Mouse (Mus musculus) adipose tissue, adult 10 weeks (tissue): Measurements from ENCODE around the gene Cbfb. TPM values are rescaled to one million over a fixed set of nuclear protein-coding genes. Genes with fewer than 3 reads are reported as not detected.

Experiments used
- polyA plus RNA-seq: library from polyadenylated mRNA; stranded (reverse); fragments of 350-450 nt; fragmentation: Illumina TruSeq; extraction: RNeasy Lipid Tissue Mini Kit (QIAGEN cat#74804); gene quantifications from one replicate; pipeline ENCODE4 v1.2.3, GENCODE M21; 2014; ENCODE audit warnings: low read depth, low replicate concordance

The Cbfb gene
- 37.2 TPM for polyA plus RNA-seq

DNA sequence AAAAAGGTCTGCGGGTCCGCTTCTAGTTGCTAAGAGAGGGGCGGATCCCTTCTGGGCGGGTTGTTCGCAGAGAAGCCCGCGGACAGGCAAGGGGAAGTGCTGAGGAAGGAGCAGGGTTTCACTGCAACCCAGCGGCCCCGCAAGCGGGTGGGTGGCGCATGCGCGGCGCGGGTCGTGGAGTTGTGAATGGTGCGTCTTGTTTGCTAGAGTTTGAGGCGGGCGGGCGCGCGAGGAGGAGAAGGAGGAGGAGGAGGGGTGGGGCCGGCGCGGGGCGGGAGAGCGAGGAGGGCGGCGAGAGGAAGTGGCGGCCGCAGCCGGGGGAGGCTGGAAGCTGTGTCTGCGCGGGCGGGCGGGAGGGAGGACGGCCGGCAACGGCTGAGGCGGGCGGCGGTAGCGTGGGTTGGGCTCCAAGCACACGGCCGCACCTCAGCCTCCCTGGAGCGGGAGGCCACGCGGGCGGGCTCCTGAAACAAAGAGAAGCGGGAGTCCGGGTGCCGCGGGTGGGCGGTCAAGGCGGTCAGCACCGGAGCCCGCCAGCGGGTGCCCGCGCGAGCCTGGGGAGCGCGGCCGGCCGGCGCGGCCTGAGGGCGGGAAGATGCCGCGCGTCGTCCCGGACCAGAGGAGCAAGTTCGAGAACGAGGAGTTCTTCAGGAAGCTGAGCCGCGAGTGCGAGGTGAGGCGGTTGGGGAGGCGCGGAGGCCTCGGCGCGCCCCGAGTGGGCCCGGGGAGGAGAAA, at the start of gene Cbfb:
Cbfb (plus strand) TSS at position 294 of the 735 bp plus-strand sequence.

DNA sequence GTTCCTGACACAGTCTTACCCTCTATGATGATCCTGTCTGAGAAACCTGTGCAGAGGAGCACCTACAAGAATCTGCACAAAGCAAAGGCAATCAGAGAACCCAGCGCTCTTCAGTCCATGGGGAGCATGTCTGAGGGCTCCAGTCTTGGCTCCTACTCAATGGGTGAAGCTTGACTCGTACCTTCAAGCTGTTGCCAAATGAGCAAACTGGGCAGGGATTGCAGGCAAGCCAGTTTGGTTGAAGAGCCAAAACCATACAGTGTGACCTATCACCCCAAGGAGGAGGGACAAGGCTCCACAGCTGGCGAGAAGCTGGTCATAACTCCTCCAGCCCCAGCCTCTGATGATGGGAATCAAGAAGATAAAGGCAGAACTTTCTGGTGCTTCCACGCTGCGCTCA, 39.0 kb upstream of the Cbfb start, which contains the start of gene Ces4a:
Ces4a (plus strand) TSS at position 292 of the 400 bp plus-strand sequence.

DNA sequence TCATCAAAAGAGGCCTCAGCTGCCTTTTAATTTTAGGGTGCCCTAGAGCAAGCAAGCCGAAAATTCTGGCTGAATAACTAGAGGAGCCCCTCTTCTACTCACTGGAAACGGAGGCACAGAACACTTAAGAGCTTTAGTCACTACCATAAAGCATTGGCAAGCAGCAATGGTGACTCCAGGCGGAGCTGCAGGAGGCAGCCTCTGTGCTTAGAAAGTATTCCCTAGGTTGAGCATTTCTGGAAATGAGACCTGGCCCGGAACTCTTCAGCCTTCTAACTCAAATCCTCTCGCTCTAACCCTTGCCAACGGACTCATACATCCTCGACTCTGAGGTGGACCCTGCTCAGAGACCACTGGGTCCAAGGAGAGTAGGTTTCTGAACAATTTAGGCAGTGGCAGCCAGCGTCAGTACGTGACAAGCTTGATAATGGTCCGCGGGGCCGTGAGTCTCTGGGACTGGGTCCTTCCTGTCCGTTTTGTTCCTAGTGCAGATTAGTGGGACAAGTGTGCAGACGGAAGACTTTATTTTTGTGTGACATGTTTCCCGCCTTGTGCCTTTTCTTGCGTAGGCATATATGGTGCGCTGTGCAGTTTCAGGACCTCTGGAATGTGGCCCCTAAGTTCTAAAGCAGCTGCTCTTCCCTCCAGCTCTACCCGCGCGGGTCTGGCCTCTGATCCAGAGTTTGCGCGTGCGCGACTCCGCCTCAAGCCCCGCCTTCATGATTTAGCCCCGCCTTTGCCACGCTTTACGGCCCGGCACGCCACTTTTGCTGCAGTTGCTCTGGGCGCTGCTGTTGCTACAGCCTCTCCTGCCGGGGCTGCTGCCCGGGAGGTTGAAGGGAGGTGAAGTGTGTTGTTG, 54.2 kb downstream of the Cbfb start, which contains the start of gene D230025D16Rik:
D230025D16Rik (plus strand) TSS at position 733 of the 859 bp plus-strand sequence.

DNA sequence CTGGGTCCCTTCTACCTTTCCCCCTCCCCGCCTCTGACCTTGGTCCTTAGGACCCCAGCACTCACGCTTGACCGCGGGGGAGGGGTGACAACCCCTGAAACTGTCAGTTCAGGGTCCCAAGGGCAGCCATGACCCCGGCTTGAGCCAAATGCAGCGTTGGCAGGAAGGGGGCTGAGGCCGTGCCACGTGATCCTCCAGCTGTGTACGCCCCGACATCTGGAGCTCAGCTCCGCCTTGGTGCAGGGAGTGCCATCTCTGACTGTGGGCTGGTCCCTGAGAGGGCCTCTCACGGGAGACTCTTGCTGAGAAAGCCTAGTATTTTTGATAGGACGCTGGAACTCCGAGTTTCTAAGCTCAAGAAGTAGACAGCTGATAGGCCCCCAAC, 84.5 kb downstream of the Cbfb start, which contains the start of gene B3gnt9:
B3gnt9 (minus strand) TSS at position 188 of the 385 bp plus-strand sequence.

DNA sequence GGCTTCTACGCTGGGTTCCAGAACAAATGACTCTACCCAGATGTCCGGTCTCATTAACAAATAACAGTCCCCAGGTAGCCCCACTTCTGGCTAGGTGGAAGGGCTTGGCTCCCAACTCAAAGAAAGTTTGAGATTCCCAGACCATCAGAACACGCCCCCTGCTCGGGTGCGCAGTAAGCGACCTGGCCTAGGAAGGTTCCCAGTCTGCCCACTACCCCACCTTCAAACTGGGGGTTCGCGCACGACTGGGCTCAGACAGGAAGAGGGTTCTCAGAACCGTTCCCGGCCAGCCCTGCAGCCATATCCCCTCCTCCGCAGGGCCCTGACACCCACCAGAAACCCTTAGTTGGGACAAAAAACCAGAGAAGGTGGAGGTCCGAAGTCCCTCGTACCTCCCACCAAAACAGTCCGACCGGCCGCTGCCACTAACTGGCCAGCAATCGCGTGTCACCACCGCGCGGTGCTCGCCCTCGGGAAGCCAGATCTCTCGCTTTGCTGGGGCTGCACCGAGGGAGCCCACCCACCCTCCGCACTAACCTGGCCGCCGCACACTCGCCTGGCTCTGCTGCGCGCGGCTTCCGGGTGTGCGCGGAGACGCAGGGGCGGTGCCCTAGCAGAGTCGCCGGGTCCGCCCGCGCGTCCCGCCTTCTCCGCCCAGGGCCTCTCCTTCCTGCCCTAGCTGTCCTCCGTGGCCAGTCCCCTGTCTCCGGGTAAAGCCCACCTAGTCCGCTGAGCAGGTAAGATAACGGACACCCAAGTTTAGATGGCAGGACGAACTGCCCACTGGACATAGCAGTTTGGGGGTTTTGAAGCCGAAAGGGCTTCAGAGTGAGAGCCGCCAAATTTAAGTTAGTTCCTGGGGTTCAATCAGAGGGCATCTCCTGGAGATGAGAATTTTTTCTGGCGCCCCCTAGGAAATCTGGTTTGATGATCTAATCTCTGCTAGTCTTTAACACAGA, 93.8 kb downstream of the Cbfb start, which contains the start of the genes Tradd and Fbxl8:
Tradd (minus strand) TSS at position 586 of the 959 bp plus-strand sequence.
Fbxl8 (plus strand) TSS at position 625 of the 959 bp plus-strand sequence.

Other genes with a start within 250 kb of the Cbfb start
- 2.7 TPM for gene Ces2e, start 244.4 kb upstream of the Cbfb start, polyA plus RNA-seq
- 0.53 TPM for gene Ces2f, start 223.3 kb upstream of the Cbfb start, polyA plus RNA-seq
- gene Ces2g, start 209.0 kb upstream of the Cbfb start, polyA plus RNA-seq, result 6.7 TPM
- gene Ces2h, start 169.8 kb upstream of the Cbfb start, polyA plus RNA-seq, result not detected
- not detected for gene Ces3a, start 122.1 kb upstream of the Cbfb start, polyA plus RNA-seq
- gene Ces3b, start 86.9 kb upstream of the Cbfb start, polyA plus RNA-seq, result not detected
- not detected for gene Ces4a, start 38.9 kb upstream of the Cbfb start, polyA plus RNA-seq
- 21.0 TPM for gene D230025D16Rik, start 54.5 kb downstream of the Cbfb start, polyA plus RNA-seq
- 7.4 TPM for gene B3gnt9, start 84.5 kb downstream of the Cbfb start, polyA plus RNA-seq
- gene Tradd, start 93.9 kb downstream of the Cbfb start, polyA plus RNA-seq, result 11.6 TPM
- 2.6 TPM for gene Fbxl8, start 94.0 kb downstream of the Cbfb start, polyA plus RNA-seq
- gene Hsf4, start 99.1 kb downstream of the Cbfb start, polyA plus RNA-seq, result 0.88 TPM
- gene Nol3, start 105.5 kb downstream of the Cbfb start, polyA plus RNA-seq, result 6.8 TPM
- gene 4931428F04Rik, start 119.2 kb downstream of the Cbfb start, polyA plus RNA-seq, result 4.7 TPM
- 3.1 TPM for gene Exoc3l, start 125.4 kb downstream of the Cbfb start, polyA plus RNA-seq
- gene E2f4, start 127.0 kb downstream of the Cbfb start, polyA plus RNA-seq, result 37.2 TPM
- gene Elmo3, start 134.9 kb downstream of the Cbfb start, polyA plus RNA-seq, result 24.2 TPM
- gene Lrrc29, start 155.6 kb downstream of the Cbfb start, polyA plus RNA-seq, result 5.2 TPM
- 61.4 TPM for gene Tmem208, start 155.7 kb downstream of the Cbfb start, polyA plus RNA-seq
- gene Fhod1, start 177.3 kb downstream of the Cbfb start, polyA plus RNA-seq, result 11.4 TPM
- gene Slc9a5, start 178.2 kb downstream of the Cbfb start, polyA plus RNA-seq, result 2.4 TPM
- gene Plekhg4, start 202.6 kb downstream of the Cbfb start, polyA plus RNA-seq, result 1.0 TPM
- 4.8 TPM for gene Kctd19, start 242.8 kb downstream of the Cbfb start, polyA plus RNA-seq
- gene Lrrc36, start 242.9 kb downstream of the Cbfb start, polyA plus RNA-seq, result 5.2 TPM